Comparison of ENCODE assay signal across 10 mouse cellular contexts in genomic region chr10:99285759-99286158, GRCm38 (mm10). TPM values are rescaled to one million over a fixed set of nuclear protein-coding genes. Genes with fewer than 3 reads are reported as not detected.
DNase-seq lines count a peak whose midpoint lies in the region; ATAC-seq lines count a peak whose summit lies in the region.
"Had no signal": no experiment of that assay in that cellular context is flagged by ENCODE, and none has a peak within 500 bp of the region (broad histone marks: within the 10 kb centered on the region; RNA-seq: fewer than 3 reads in every experiment).

No protein-coding gene starts in this region.

- 29% methylated on average over 8 of the region's 8 CpGs for WGBS in forebrain, embryonic 10.5 days
- WGBS in forebrain, embryonic 16.5 days = 32% methylated on average over 8 of the region's 8 CpGs
- WGBS in lung, embryonic 16.5 days = 26% methylated on average over 8 of the region's 8 CpGs

- peak; percentile 43 for DNase-seq in forebrain, embryonic 10.5 days (ENCODE audit: extremely low spot score, low spot score)
- DNase-seq in lung, postnatal 25 days (ENCODE audit: low spot score) = no peak
- DNase-seq in kidney, adult 9 months = peak; percentile 49
- peak; percentile 53 for DNase-seq in retina, embryonic 14.5 days (ENCODE audit: low spot score)
- DNase-seq in adrenal gland, postnatal 10 days = no peak
- DNase-seq in thymus, postnatal 10 days (ENCODE audit: low spot score in 2 of 2) = no peak
- DNase-seq: midbrain, embryonic 14.5 days had no signal

- no peak overlapping the region for H3K9ac ChIP-seq in forebrain, embryonic 16.5 days (replicated peaks; ENCODE audit: low read depth, low read length)
- H3K9ac ChIP-seq in lung, embryonic 16.5 days (ENCODE audit: low read length) = no peak overlapping the region
- H3K9ac ChIP-seq: embryonic facial prominence, embryonic 13.5 days had no signal

- peaks cover 54% of the 10 kb centered on the region for H3K4me1 ChIP-seq in forebrain, embryonic 10.5 days
- no peaks in the 10 kb centered on the region for H3K4me1 ChIP-seq in forebrain, embryonic 16.5 days (replicated peaks; ENCODE audit: control insufficient read depth, insufficient read depth, low read length)
- peaks cover 17% of the 10 kb centered on the region for H3K4me1 ChIP-seq in lung, embryonic 16.5 days (replicated peaks; ENCODE audit: control insufficient read depth, insufficient read depth, low read length)

- H3K9me3 ChIP-seq in forebrain, embryonic 10.5 days = no peaks in the 10 kb centered on the region
- no peaks in the 10 kb centered on the region for H3K9me3 ChIP-seq in forebrain, embryonic 16.5 days (ENCODE audit: control insufficient read depth, low read length)
- H3K9me3 ChIP-seq in lung, embryonic 16.5 days (ENCODE audit: control insufficient read depth, low read length) = no peaks in the 10 kb centered on the region
- H3K9me3 ChIP-seq: embryonic facial prominence, embryonic 13.5 days had no signal

- no peak overlapping the region for H3K4me3 ChIP-seq in forebrain, embryonic 10.5 days
- H3K4me3 ChIP-seq in forebrain, embryonic 16.5 days (replicated peaks; ENCODE audit: low read length) = no peak overlapping the region
- no peak overlapping the region for H3K4me3 ChIP-seq in lung, embryonic 16.5 days (ENCODE audit: low read length)
- H3K4me3 ChIP-seq: embryonic facial prominence, embryonic 13.5 days had no signal

- peak overlapping the region; percentile 75 for H3K27ac ChIP-seq in forebrain, embryonic 10.5 days
- no peak overlapping the region for H3K27ac ChIP-seq in forebrain, embryonic 16.5 days (ENCODE audit: low read length)
- H3K27ac ChIP-seq in lung, embryonic 16.5 days (ENCODE audit: low read length) = peak overlapping the region; percentile 18; the same call in 1 of the 2 replicates
- H3K27ac ChIP-seq: embryonic facial prominence, embryonic 13.5 days had no signal

- H3K36me3 ChIP-seq in forebrain, embryonic 10.5 days (replicated peaks) = no peaks in the 10 kb centered on the region
- H3K36me3 ChIP-seq in forebrain, embryonic 16.5 days (ENCODE audit: control insufficient read depth, insufficient read depth) = no peaks in the 10 kb centered on the region
- no peaks in the 10 kb centered on the region for H3K36me3 ChIP-seq in lung, embryonic 16.5 days (ENCODE audit: control insufficient read depth, insufficient read depth, low read length)
- H3K36me3 ChIP-seq: embryonic facial prominence, embryonic 13.5 days had no signal

- ATAC-seq in forebrain, embryonic 16.5 days = no peak
- ATAC-seq in lung, embryonic 16.5 days (ENCODE audit: low read depth) = peak; percentile 62

- H3K4me2 ChIP-seq in forebrain, embryonic 16.5 days (ENCODE audit: low read length) = no peak overlapping the region
- H3K4me2 ChIP-seq in lung, embryonic 16.5 days (ENCODE audit: low read depth, low read length) = no peak overlapping the region
- H3K4me2 ChIP-seq: embryonic facial prominence, embryonic 13.5 days had no signal

- H3K27me3 ChIP-seq in forebrain, embryonic 10.5 days (ENCODE audit: poor library complexity, severe bottlenecking) = peaks cover 21% of the 10 kb centered on the region
- H3K27me3 ChIP-seq in forebrain, embryonic 16.5 days (replicated peaks; ENCODE audit: control insufficient read depth, insufficient read depth, low read length) = no peaks in the 10 kb centered on the region
- no peaks in the 10 kb centered on the region for H3K27me3 ChIP-seq in lung, embryonic 16.5 days (ENCODE audit: control insufficient read depth, insufficient read depth, low read depth, low read length)

RNA-seq across cellular contexts. Expression of gene Dusp6, which starts 22.7 kb away (rescaled TPM):
- 97.6 and 116 TPM in 2 replicates for polyA plus RNA-seq in forebrain, embryonic 10.5 days (2016; fragmentation: Nextera tagmentation; extraction: Ambion mirVana)
- 37.0 and 44.1 TPM in 2 replicates for polyA plus RNA-seq in forebrain, embryonic 16.5 days (2015; fragmentation: Nextera tagmentation; extraction: Ambion mirVana)
- 79.3 and 80.3 TPM in 2 replicates for polyA plus RNA-seq in lung, embryonic 16.5 days (2015; fragmentation: Nextera tagmentation; extraction: Ambion mirVana)
- total RNA-seq in adrenal gland, postnatal 10 days (2021) = 10 to 100 TPM; 90.0 to 93.5 TPM

Comparison
In these comparisons a context has a peak if more than half of its experiments do, and no peak if none do; other contexts are left out.
1. DNase-seq: peak in forebrain, embryonic 10.5 days (single experiment), kidney, adult 9 months (single experiment) and retina, embryonic 14.5 days (single experiment); none in lung, postnatal 25 days (single experiment), adrenal gland, postnatal 10 days (single experiment) and thymus, postnatal 10 days (0 of 2).